Mouse (Mus musculus) myocyte (in vitro differentiated cells): Measurements from ENCODE around the gene Rac2. TPM values are rescaled to one million over a fixed set of nuclear protein-coding genes. Genes with fewer than 3 reads are reported as not detected.
A peak's percentile ranks its signal among the peaks of the same experiment; 100 is the strongest.

Experiments used
- H3K27me3 ChIP-seq: one replicate; pipeline ENCODE4 v1.6.1; 2011; ENCODE audit not compliant: control insufficient read depth, insufficient read depth, insufficient read length
- H3K36me3 ChIP-seq: one replicate; pipeline ENCODE4 v1.6.1; 2011; ENCODE audit not compliant: control insufficient read depth, insufficient read depth
- H3K4me2 ChIP-seq: one replicate; pipeline ENCODE4 v1.6.1; 2011; ENCODE audit warnings: low read depth, control low read depth
- H3K4me3 ChIP-seq: one replicate; pipeline ENCODE4 v1.5.1; 2011; ENCODE audit warnings: mild to moderate bottlenecking, control low read depth, moderate library complexity
- H3K79me2 ChIP-seq: one replicate; pipeline ENCODE4 v1.6.1; 2011; ENCODE audit not compliant: control insufficient read depth, insufficient read depth
- H3ac ChIP-seq: one replicate; pipeline ENCODE4 v1.6.1; 2011; ENCODE audit not compliant: control insufficient read depth, insufficient read length
- CEBPB ChIP-seq: IDR thresholded peaks from 2 replicates; pipeline ENCODE4 v1.6.1; 2011; ENCODE audit warnings: mild to moderate bottlenecking, moderate library complexity; ENCODE audit not compliant: poor library complexity, insufficient read depth, severe bottlenecking
- E2F4 ChIP-seq: IDR thresholded peaks from one replicate; pipeline ENCODE4 v1.6.1; 2011; ENCODE audit warnings: mild to moderate bottlenecking, control low read depth, moderate library complexity; ENCODE audit not compliant: insufficient read depth
- MAX ChIP-seq: IDR thresholded peaks from one replicate; pipeline ENCODE4 v1.6.1; 2011; ENCODE audit warnings: low read depth, mild to moderate bottlenecking, control low read depth
- MYOD1 ChIP-seq, 3 experiments: IDR thresholded peaks; one replicate each; pipeline ENCODE4 v1.6.1; 2011; ENCODE audit warnings: control low read depth in 2 of 3, low read depth in 2 of 3, mild to moderate bottlenecking in 2 of 3, moderate library complexity in 1 of 3; ENCODE audit not compliant: insufficient read length in 2 of 3, control insufficient read depth in 1 of 3
- MYOG ChIP-seq, 3 experiments: IDR thresholded peaks; one replicate each; pipeline ENCODE4 v1.6.1; 2011; ENCODE audit warnings: control low read depth in 2 of 3, low read depth in 2 of 3, mild to moderate bottlenecking in 2 of 3; ENCODE audit not compliant: insufficient read length in 2 of 3, control insufficient read depth in 1 of 3, insufficient read depth in 1 of 3
- POLR2A ChIP-seq: IDR thresholded peaks from one replicate; pipeline ENCODE4 v1.6.1; 2011; ENCODE audit warnings: low read depth, mild to moderate bottlenecking, control low read depth, moderate library complexity; ENCODE audit not compliant: insufficient read length
- POLR2AphosphoS2 ChIP-seq: IDR thresholded peaks from one replicate; pipeline ENCODE4 v1.6.1; 2011; ENCODE audit warnings: low read depth, control low read depth; ENCODE audit not compliant: insufficient read length
- REST ChIP-seq: IDR thresholded peaks from one replicate; pipeline ENCODE4 v1.6.1; 2011; ENCODE audit warnings: mild to moderate bottlenecking, control low read depth, moderate library complexity; ENCODE audit not compliant: insufficient read depth, insufficient read length
- SRF ChIP-seq: IDR thresholded peaks from one replicate; pipeline ENCODE4 v1.6.1; 2011; ENCODE audit warnings: low read depth; ENCODE audit not compliant: control insufficient read depth, insufficient read length
- TCF12 ChIP-seq: IDR thresholded peaks from one replicate; pipeline ENCODE4 v1.6.1; 2011; ENCODE audit warnings: mild to moderate bottlenecking, control low read depth; ENCODE audit not compliant: poor library complexity, insufficient read depth, severe bottlenecking
- TCF3 ChIP-seq: IDR thresholded peaks from one replicate; pipeline ENCODE4 v1.6.1; 2011; ENCODE audit warnings: low read depth, control low read depth; ENCODE audit not compliant: insufficient read length
- USF1 ChIP-seq: IDR thresholded peaks from one replicate; pipeline ENCODE4 v1.6.1; 2011; ENCODE audit warnings: low read depth, mild to moderate bottlenecking, control low read depth, moderate library complexity
- polyA plus RNA-seq: library from polyadenylated mRNA; unstranded; fragments of >200 nt; fragmentation: generic; extraction: Trizol; gene quantifications from one replicate; pipeline ENCODE4 v1.2.1, GENCODE M21; 2012; ENCODE audit warnings: missing spikeins

The Rac2 gene
- polyA plus RNA-seq, 1 experiment = not detected

GRCm38 (mm10) chr15:78531451-78531720 is 41.2 kb downstream of the Rac2 start:
- peaks cover 22% of the 10 kb centered on the region for H3K79me2 ChIP-seq
- peak overlapping the region; percentile 62 for H3K4me3 ChIP-seq
- H3ac ChIP-seq = no peak overlapping the region

GRCm38 (mm10) chr15:78530671-78531450 is 41.7 kb downstream of the Rac2 start, which contains the start of gene C1qtnf6:
Gene C1qtnf6 (minus strand): TSS chr15:78531416.
- no peak for TF ChIP-seq TCF12
- no peak for TF ChIP-seq MYOD1 (IDR thresholded peaks at IDR 0.05; ENCODE audit: control insufficient read depth in 1 of 3, insufficient read length in 2 of 3, low read depth in 2 of 3)
- TF ChIP-seq REST = no peak
- TF ChIP-seq E2F4 = no peak
- TF ChIP-seq POLR2A = no peak
- TF ChIP-seq SRF = no peak
- no peak for TF ChIP-seq POLR2AphosphoS2
- TF ChIP-seq CEBPB = no peak
- TF ChIP-seq MAX = no peak
- no peak for TF ChIP-seq MYOG (IDR thresholded peaks at IDR 0.05; ENCODE audit: control insufficient read depth in 1 of 3, insufficient read depth in 1 of 3, insufficient read length in 2 of 3, low read depth in 2 of 3)
- TF ChIP-seq TCF3 = no peak
- TF ChIP-seq USF1 = no peak
- H3K4me2 ChIP-seq = peak within 1 kb of the TSS; percentile 93
- H3ac ChIP-seq = no peak within 1 kb of the TSS
- peak within 1 kb of the TSS; percentile 62 for H3K4me3 ChIP-seq
- no peaks in the 10 kb centered on the region for H3K27me3 ChIP-seq
- H3K36me3 ChIP-seq = no peaks in the 10 kb centered on the region
- peaks cover 22% of the 10 kb centered on the region for H3K79me2 ChIP-seq

More at GRCm38 (mm10) chr15:78531451-78531720, 41.2 kb downstream of the Rac2 start:
- H3K4me2 ChIP-seq = peak overlapping the region; percentile 93
- no peaks in the 10 kb centered on the region for H3K36me3 ChIP-seq
- no peaks in the 10 kb centered on the region for H3K27me3 ChIP-seq
- TF ChIP-seq POLR2AphosphoS2 = no peak
- TF ChIP-seq E2F4 = no peak
- TF ChIP-seq USF1 = no peak
- TF ChIP-seq CEBPB = no peak
- no peak for TF ChIP-seq TCF12
- TF ChIP-seq MYOD1 (IDR thresholded peaks at IDR 0.05; ENCODE audit: control insufficient read depth in 1 of 3, insufficient read length in 2 of 3, low read depth in 2 of 3) = no peak
- no peak for TF ChIP-seq MAX
- no peak for TF ChIP-seq REST
- TF ChIP-seq POLR2A = no peak

- Histone ChIP-seq H3K36me3 (no peaks in the 10 kb centered on the region), H3K4me3 (peak overlapping the region; percentile 62), H3K27me3 (no peaks in the 10 kb centered on the region), H3ac (no peak overlapping the region), H3K4me2 (peak overlapping the region; percentile 93), H3K79me2 (peaks cover 22% of the 10 kb centered on the region)
- TF ChIP-seq CEBPB = no peak
- no peak for TF ChIP-seq E2F4
- no peak for TF ChIP-seq MAX
- TF ChIP-seq POLR2AphosphoS2 = no peak
- no peak for TF ChIP-seq TCF12
- no peak for TF ChIP-seq SRF
- no peak for TF ChIP-seq POLR2A
- TF ChIP-seq TCF3 = no peak
- TF ChIP-seq MYOG (IDR thresholded peaks at IDR 0.05; ENCODE audit: control insufficient read depth in 1 of 3, insufficient read depth in 1 of 3, insufficient read length in 2 of 3, low read depth in 2 of 3) = no peak
- no peak for TF ChIP-seq USF1
- TF ChIP-seq REST = no peak
- no peak for TF ChIP-seq MYOD1 (IDR thresholded peaks at IDR 0.05; ENCODE audit: control insufficient read depth in 1 of 3, insufficient read length in 2 of 3, low read depth in 2 of 3)
These were observed 42.4 kb downstream of the Rac2 start for GRCm38 (mm10) chr15:78530141-78530540.

DNA sequence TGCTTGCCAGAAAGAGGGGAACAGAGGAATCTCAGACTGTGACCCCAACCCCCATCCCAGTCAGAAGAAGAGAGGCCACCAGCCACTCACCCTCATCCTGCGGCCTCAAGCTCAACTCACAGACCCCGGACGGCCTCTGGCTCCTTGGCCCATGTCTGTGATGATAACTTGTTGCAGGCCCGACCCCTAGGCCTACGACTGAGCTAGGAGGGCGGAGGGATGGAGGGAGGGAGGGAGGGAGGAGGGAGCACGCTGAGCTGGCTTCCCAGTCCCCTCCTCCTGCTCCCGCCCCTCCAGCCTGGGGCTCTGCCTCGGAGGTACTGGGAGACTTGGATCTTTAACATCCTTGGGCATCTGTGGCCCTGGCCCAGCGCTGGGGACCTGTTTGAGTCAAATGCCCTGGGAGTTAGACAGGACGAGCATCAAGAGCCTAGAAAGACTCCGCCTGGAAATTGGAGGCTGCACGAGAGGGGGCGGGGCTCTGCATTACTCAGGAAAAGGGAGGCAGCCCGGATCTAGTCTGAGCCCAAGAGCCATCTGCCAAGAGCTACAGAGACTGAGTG is 43.1 kb downstream of the Rac2 start:
- Histone ChIP-seq H3K4me2 (peak overlapping the region; percentile 93), H3K27me3 (no peaks in the 10 kb centered on the region), H3ac (peak overlapping the region; percentile 9), H3K79me2 (peaks cover 22% of the 10 kb centered on the region), H3K4me3 (peak overlapping the region; percentile 62), H3K36me3 (no peaks in the 10 kb centered on the region)
- TF ChIP-seq MYOG (IDR thresholded peaks at IDR 0.05; ENCODE audit: control insufficient read depth in 1 of 3, insufficient read depth in 1 of 3, insufficient read length in 2 of 3, low read depth in 2 of 3) (no peak), MAX (no peak), USF1 (no peak), POLR2AphosphoS2 (peak; percentile 48), POLR2A (peak; percentile 62), TCF3 (no peak), CEBPB (no peak)
